Mouse (Mus musculus): ENCODE results near the gene Rbl2. TPM values are rescaled to one million over a fixed set of nuclear protein-coding genes. Genes with fewer than 3 reads are reported as not detected.

Rbl2 gene
- polyA plus RNA-seq, 1 experiment = 24.2 TPM

GRCm38 (mm10) chr8:91060555-91061471 is 9.0 kb upstream of the Rbl2 start:
- DNase-seq = no peak
- TF ChIP-seq CTCF (IDR thresholded peaks at IDR 0.05; ENCODE audit: insufficient read depth, low read length) = no peak
- 77% methylated on average over 19 of the region's 19 CpGs for WGBS
- Histone ChIP-seq H3K4me1 (ENCODE audit: control insufficient read depth, insufficient read depth, low read length) (peaks cover 4% of the 10 kb centered on the region; the same call in 1 of the 2 replicates), H3K4me3 (replicated peaks; ENCODE audit: extremely low read depth, low read depth, low read length) (no peak overlapping the region)

DNA sequence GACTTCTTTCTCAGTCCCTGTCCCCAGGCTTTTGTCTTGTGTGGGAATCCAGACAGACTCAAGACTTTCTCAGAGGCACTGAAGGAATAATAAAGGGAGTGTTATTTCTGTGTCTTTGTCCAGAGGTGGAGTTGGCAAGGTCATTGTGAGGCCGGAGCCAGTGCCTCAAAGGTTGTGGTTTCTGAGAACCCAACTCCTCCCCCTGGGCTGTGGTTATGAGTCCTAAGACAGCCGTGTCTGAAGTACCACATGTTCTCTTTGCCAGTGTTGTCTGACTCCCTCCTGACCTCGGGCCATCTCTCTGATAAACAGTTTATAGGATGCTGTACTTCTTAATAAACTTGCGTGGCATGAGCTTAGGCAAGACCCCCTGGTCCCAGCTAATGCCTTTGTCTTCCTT is 4.7 kb upstream of the Rbl2 start:
- 36% methylated on average over 4 of the region's 4 CpGs for WGBS
- no peaks in the 10 kb centered on the region for H3K4me1 ChIP-seq (ENCODE audit: control insufficient read depth, insufficient read depth, low read length)
- TF ChIP-seq POLR2A (IDR thresholded peaks at IDR 0.05; ENCODE audit: borderline replicate concordance, extremely low read depth, low read depth, low read length) (no peak), CTCF (IDR thresholded peaks at IDR 0.05; ENCODE audit: insufficient read depth, low read length) (no peak)
- H3K4me3 ChIP-seq (replicated peaks; ENCODE audit: extremely low read depth, low read depth, low read length) = no peak overlapping the region
- DNase-seq = no peak

GRCm38 (mm10) chr8:91069407-91069806 is 450 bp upstream of the Rbl2 start:
- no peak for TF ChIP-seq CTCF (IDR thresholded peaks at IDR 0.05; ENCODE audit: insufficient read depth, low read length)
- TF ChIP-seq POLR2A (IDR thresholded peaks at IDR 0.05; ENCODE audit: borderline replicate concordance, extremely low read depth, low read depth, low read length) = no peak
- WGBS = 9% methylated on average over 10 of the region's 10 CpGs
- H3K4me1 ChIP-seq (ENCODE audit: control insufficient read depth, insufficient read depth, low read length) = peaks cover 7% of the 10 kb centered on the region
- no peak for DNase-seq
- H3K4me3 ChIP-seq (replicated peaks; ENCODE audit: extremely low read depth, low read depth, low read length) = no peak overlapping the region

- DNase-seq = peak; percentile 75
- H3K4me1 ChIP-seq (ENCODE audit: control insufficient read depth, insufficient read depth, low read length) = peaks cover 7% of the 10 kb centered on the region
- WGBS = under 1% methylated on average over 34 of the region's 34 CpGs
- H3K4me3 ChIP-seq (replicated peaks; ENCODE audit: extremely low read depth, low read depth, low read length) = peak overlapping the region; percentile 94
- TF ChIP-seq CTCF (IDR thresholded peaks at IDR 0.05; ENCODE audit: insufficient read depth, low read length) (no peak), POLR2A (IDR thresholded peaks at IDR 0.05; ENCODE audit: borderline replicate concordance, extremely low read depth, low read depth, low read length) (peak; percentile 35; the same call in 1 of the 2 replicates)
Observed at GRCm38 (mm10) chr8:91070275-91070859, 510 bp downstream of the Rbl2 start.

DNA sequence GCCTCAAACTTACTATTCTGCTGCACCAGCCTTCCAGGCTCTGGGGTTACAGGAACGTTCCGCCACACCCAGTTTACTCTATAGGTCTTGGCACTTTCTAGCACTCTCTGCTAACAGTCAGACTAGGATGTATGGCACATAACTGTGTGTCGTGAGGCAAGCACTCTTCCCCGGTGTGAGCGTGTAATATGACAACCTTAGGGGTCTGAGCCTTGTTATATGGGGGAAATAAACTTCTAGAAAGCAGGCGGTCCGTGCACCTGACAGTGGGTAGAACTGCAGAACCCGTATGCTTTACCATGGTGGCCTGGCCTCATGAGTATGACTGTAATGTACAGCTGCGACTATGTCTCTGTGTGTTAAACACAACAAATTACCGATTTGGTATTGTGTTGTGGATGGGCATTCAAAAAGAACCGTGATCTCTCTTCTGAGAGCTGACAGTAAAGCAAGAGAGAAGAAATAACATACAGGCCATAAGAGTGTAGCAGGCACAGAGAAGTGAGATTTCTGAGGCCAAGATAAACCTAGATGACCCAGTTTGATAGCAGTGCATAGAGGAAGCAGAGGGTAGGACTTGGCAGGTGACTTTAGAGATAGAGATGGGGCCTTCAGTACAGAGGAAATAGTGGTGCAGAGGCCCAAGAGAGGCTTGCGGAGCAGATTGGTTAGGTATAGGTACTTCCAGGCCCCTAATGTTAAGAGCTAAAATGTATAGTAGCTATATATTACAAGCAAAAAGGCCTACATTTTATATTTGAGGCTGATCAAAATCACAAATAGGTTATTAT is 7.4 kb downstream of the Rbl2 start:
- TF ChIP-seq POLR2A (IDR thresholded peaks at IDR 0.05; ENCODE audit: borderline replicate concordance, extremely low read depth, low read depth, low read length) (no peak), CTCF (IDR thresholded peaks at IDR 0.05; ENCODE audit: insufficient read depth, low read length) (no peak)
- WGBS = 82% methylated on average over 12 of the region's 12 CpGs
- no peak for DNase-seq
- H3K4me1 ChIP-seq (ENCODE audit: control insufficient read depth, insufficient read depth, low read length) = peaks cover 7% of the 10 kb centered on the region
- H3K4me3 ChIP-seq (replicated peaks; ENCODE audit: extremely low read depth, low read depth, low read length) = no peak overlapping the region

- no peak overlapping the region for H3K4me3 ChIP-seq (replicated peaks; ENCODE audit: extremely low read depth, low read depth, low read length)
- no peak for DNase-seq
- WGBS = 97% methylated on average over 2 of the region's 2 CpGs
- H3K4me1 ChIP-seq (ENCODE audit: control insufficient read depth, insufficient read depth, low read length) = peaks cover 10% of the 10 kb centered on the region
- no peak for TF ChIP-seq CTCF (IDR thresholded peaks at IDR 0.05; ENCODE audit: insufficient read depth, low read length)
- TF ChIP-seq POLR2A (IDR thresholded peaks at IDR 0.05; ENCODE audit: borderline replicate concordance, extremely low read depth, low read depth, low read length) = no peak
Observed at GRCm38 (mm10) chr8:91079678-91080077, 9.8 kb downstream of the Rbl2 start.

GRCm38 (mm10) chr8:91081911-91082310 is 12.1 kb downstream of the Rbl2 start:
- no peak for DNase-seq
- Histone ChIP-seq H3K4me1 (ENCODE audit: control insufficient read depth, insufficient read depth, low read length) (peaks cover 10% of the 10 kb centered on the region), H3K4me3 (replicated peaks; ENCODE audit: extremely low read depth, low read depth, low read length) (no peak overlapping the region)
- TF ChIP-seq POLR2A (IDR thresholded peaks at IDR 0.05; ENCODE audit: borderline replicate concordance, extremely low read depth, low read depth, low read length) (no peak), CTCF (IDR thresholded peaks at IDR 0.05; ENCODE audit: insufficient read depth, low read length) (no peak)
- 40% methylated on average over 7 of the region's 7 CpGs for WGBS

DNA sequence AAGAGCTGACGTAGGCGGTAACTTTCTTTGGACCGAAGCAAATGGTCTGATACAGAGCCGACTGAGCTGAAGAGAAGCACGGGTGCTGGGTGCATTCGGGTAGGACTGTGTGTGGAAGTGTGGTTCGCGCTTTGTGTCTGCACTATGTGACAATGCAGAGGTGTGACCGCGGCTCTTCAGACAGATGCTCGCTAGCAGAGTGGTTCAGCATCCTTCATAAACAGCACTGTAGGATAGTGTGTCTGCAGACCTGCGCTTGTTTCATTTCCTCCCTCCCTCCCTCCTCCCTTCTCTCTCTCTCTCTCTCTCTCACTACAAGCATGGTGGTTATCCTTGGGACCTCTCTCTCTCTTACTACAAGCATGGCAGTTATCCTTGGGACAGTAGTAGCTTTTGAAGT is 12.6 kb downstream of the Rbl2 start:
- Histone ChIP-seq H3K4me1 (ENCODE audit: control insufficient read depth, insufficient read depth, low read length) (peaks cover 10% of the 10 kb centered on the region), H3K4me3 (replicated peaks; ENCODE audit: extremely low read depth, low read depth, low read length) (no peak overlapping the region)
- no peak for DNase-seq
- TF ChIP-seq CTCF (IDR thresholded peaks at IDR 0.05; ENCODE audit: insufficient read depth, low read length) (no peak), POLR2A (IDR thresholded peaks at IDR 0.05; ENCODE audit: borderline replicate concordance, extremely low read depth, low read depth, low read length) (no peak)
- 75% methylated on average over 12 of the region's 12 CpGs for WGBS

GRCm38 (mm10) chr8:91088452-91088851 is 18.6 kb downstream of the Rbl2 start:
- 92% methylated on average over 7 of the region's 7 CpGs for WGBS
- DNase-seq = no peak
- H3K4me3 ChIP-seq (replicated peaks; ENCODE audit: extremely low read depth, low read depth, low read length) = no peak overlapping the region
- H3K4me1 ChIP-seq (ENCODE audit: control insufficient read depth, insufficient read depth, low read length) = no peaks in the 10 kb centered on the region
- TF ChIP-seq POLR2A (IDR thresholded peaks at IDR 0.05; ENCODE audit: borderline replicate concordance, extremely low read depth, low read depth, low read length) = no peak
- no peak for TF ChIP-seq CTCF (IDR thresholded peaks at IDR 0.05; ENCODE audit: insufficient read depth, low read length)

Measured in lung, adult 2 months (tissue).